Mouse (Mus musculus) kidney, postnatal 0 days (tissue): ENCODE results near the gene Prrt3. TPM values are rescaled to one million over a fixed set of nuclear protein-coding genes. Genes with fewer than 3 reads are reported as not detected.

Experiments
- ATAC-seq: fragments of 200-750 bp; cut with Nextera tagmentation; replicated peaks from 2 replicates; pipeline ENCODE4 v1.8.0; 2017; ENCODE audit warnings: low read depth, moderate number of reproducible peaks, moderate TSS enrichment, moderate library complexity; ENCODE audit not compliant: low FRiP score
- DNase-seq: peaks from one replicate; pipeline ENCODE4 v3.0.0-alpha.2; 2016; ENCODE audit warnings: low spot score
- H3K27ac ChIP-seq: fragments of 300-500 bp; sonication (generic); 2 replicates; pipeline ENCODE4 v1.5.1; 2014; ENCODE audit warnings: mild to moderate bottlenecking
- H3K27me3 ChIP-seq: fragments of 300-500 bp; sonication (generic); 2 replicates; pipeline ENCODE4 v1.6.1; 2014; ENCODE audit warnings: low read length, mixed read lengths; ENCODE audit not compliant: insufficient read depth
- H3K36me3 ChIP-seq: fragments of 300-500 bp; sonication (generic); 2 replicates; pipeline ENCODE4 v1.6.1; 2014; ENCODE audit warnings: low read length, mixed read lengths; ENCODE audit not compliant: insufficient read depth
- H3K4me1 ChIP-seq: fragments of 300-500 bp; sonication (generic); replicated peaks from 2 replicates; pipeline ENCODE4 v1.6.1; 2014; ENCODE audit warnings: antibody characterized with exemption, low read length, mixed read lengths; ENCODE audit not compliant: insufficient read depth
- H3K4me2 ChIP-seq: fragments of 300-500 bp; sonication (generic); 2 replicates; pipeline ENCODE4 v1.6.1; 2014; ENCODE audit warnings: mild to moderate bottlenecking, low read length, moderate library complexity, mixed read lengths
- H3K4me3 ChIP-seq: fragments of 300-500 bp; sonication (generic); replicated peaks from 2 replicates; pipeline ENCODE4 v1.5.1; 2014; ENCODE audit warnings: low read depth, low read length
- H3K9ac ChIP-seq: fragments of 300-500 bp; sonication (generic); 2 replicates; pipeline ENCODE4 v1.6.1; 2014; ENCODE audit warnings: low read depth, low read length
- H3K9me3 ChIP-seq: fragments of 300-500 bp; sonication (generic); replicated peaks from 2 replicates; pipeline ENCODE4 v1.6.1; 2016; ENCODE audit warnings: low read length, inconsistent platforms, mixed read lengths
- CTCF ChIP-seq: IDR thresholded peaks from 2 replicates; pipeline ENCODE4 v1.5.1; 2016; ENCODE audit warnings: antibody characterized with exemption, low read depth, mild to moderate bottlenecking, moderate library complexity
- WGBS: fragments of 180-500 bp; shearing (Covaris S2); extraction: QIAGEN DNeasy Blood & Tissue Kit; methylation state at CpG from one replicate; pipeline ENCODE4 v1.1.7; 2014; 5-methylcytosine and 5-hydroxymethylcytosine counted together
- polyA plus RNA-seq: library from polyadenylated mRNA; unstranded; fragments of >200 nt; fragmentation: Nextera tagmentation; extraction: Ambion mirVana; gene quantifications from 2 replicates; pipeline ENCODE4 v1.2.1, GENCODE M21; 2015

Gene Prrt3
- polyA plus RNA-seq, result 0.52 and 0.55 TPM in 2 replicates

DNA sequence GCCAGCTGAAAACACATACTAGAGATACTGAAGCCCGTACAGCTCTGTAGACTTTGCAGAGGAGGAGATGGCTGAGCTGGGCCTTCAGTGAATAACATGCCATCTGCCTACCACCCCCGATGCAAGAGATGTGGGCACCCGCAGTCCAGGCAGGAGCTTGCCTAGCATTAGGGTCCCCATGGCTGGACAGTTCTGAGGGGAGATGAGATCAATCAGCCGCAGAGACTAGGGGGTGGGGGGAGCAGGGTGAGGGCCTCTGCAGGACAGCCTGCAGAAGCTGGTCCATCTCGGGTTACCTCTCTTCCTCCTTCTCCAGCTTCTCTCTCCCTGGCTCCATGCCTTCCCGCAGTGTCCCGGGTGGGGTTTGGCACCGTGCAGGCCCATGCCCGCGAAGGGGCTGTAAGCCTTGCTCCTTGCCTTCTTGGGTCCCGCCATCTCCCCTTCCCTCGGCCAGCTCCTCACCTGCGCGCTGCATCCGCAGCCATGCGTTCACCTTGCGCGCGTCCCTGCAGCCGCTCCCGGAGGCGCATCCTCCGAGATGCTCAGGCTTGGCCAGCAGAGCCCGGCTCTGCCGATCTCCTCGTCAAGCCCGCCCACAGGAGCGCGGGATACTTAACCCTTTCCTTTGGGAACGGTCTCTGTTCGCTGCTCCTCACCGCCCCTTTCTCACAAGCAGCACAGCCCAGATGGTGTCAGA lies at the start of gene Prrt3:
Gene Prrt3, minus strand, starts transcription at position 544 of the 697 bp plus-strand sequence.
- Histone ChIP-seq H3K27ac (no peak within 1 kb of the TSS), H3K9ac (0 out of 2 replicates have a peak within 1 kb of the TSS, but pooled peaks have one; percentile 27)
- DNase-seq, result peak; percentile 49

DNA sequence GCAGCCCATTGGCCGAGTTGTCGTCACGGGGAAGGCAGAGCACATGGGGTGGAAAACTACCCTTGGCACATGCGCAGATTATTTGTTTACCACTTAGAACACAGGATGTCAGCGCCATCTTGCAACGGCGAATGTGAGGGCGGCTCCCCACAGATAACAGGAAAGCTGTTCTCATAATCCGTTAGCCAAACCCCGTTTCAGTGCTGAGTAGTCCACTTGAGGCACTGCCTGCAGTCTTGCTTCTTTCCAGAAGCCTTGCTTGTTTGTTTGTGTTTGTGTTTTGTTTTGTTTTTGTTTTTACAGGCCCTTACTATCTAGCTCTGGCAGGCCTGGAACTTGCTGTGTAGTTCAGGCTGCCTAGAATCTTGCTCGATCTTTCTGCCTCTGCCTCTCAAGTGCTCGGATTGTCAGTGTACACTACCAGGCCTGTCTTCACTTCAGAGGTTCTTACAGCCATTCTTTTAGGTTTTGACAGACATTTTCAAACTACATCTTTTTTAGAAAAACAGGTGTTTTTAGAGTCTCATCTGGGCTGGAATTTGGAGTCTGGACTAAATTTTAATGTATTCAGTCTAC lies 42.3 kb upstream of the Prrt3 start:
- H3K4me2 ChIP-seq, result no peak overlapping the region
- ATAC-seq (no peak), DNase-seq (no peak)
- no peak overlapping the region for H3K27ac ChIP-seq
- no peak overlapping the region for H3K9ac ChIP-seq
- no peak for TF ChIP-seq CTCF
- H3K36me3 ChIP-seq, result no peaks in the 10 kb centered on the region
- 95% methylated on average over 8 of the region's 12 CpGs for WGBS
- no peak overlapping the region for H3K4me3 ChIP-seq
- no peaks in the 10 kb centered on the region for H3K9me3 ChIP-seq
- H3K27me3 ChIP-seq, result no peaks in the 10 kb centered on the region
- H3K4me1 ChIP-seq, result no peaks in the 10 kb centered on the region

More for the DNA sequence above, at the start of gene Prrt3:
- Histone ChIP-seq H3K4me1 (no peaks in the 10 kb centered on the region), H3K4me2 (peak within 1 kb of the TSS; percentile 47), H3K4me3 (peak within 1 kb of the TSS; percentile 27), H3K27me3 (0 out of 2 replicates have a peak, but pooled peaks cover 3% of the 10 kb centered on the region), H3K9me3 (no peaks in the 10 kb centered on the region), H3K36me3 (no peaks in the 10 kb centered on the region)
- ATAC-seq, result peak; percentile 68; the same call in 1 of the 2 replicates
- no peak for TF ChIP-seq CTCF
- WGBS, result 1% methylated on average over 32 of the region's 32 CpGs

DNA sequence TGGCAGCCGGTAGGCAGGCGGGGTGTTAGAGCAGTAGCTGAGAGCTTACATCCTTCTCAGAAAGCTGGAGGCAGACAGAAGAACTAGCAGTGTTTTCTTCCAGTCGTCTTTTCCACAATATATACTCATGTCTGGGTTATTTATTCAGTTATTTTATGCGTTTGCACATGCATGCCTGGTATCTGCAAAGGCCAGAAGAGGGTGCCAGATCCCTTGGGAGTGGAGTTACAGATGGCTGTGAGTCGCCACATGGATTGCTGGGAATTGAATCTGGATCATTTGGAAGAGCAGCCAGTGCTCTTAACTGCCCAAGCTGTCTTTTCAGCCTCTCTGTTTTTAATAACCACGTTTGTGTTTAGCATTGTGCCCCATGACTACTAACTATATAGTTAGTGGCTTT lies 39.9 kb upstream of the Prrt3 start:
- Histone ChIP-seq H3K4me2 (no peak overlapping the region), H3K36me3 (peaks cover 4% of the 10 kb centered on the region; the same call in 1 of the 2 replicates), H3K4me1 (no peaks in the 10 kb centered on the region), H3K27me3 (no peaks in the 10 kb centered on the region), H3K4me3 (no peak overlapping the region), H3K9me3 (no peaks in the 10 kb centered on the region), H3K9ac (no peak overlapping the region), H3K27ac (no peak overlapping the region)
- ATAC-seq (no peak), DNase-seq (no peak)
- TF ChIP-seq CTCF, result peak; percentile 22; the same call in 1 of the 2 replicates
- WGBS, result 89% methylated on average over 6 of the region's 6 CpGs

DNA sequence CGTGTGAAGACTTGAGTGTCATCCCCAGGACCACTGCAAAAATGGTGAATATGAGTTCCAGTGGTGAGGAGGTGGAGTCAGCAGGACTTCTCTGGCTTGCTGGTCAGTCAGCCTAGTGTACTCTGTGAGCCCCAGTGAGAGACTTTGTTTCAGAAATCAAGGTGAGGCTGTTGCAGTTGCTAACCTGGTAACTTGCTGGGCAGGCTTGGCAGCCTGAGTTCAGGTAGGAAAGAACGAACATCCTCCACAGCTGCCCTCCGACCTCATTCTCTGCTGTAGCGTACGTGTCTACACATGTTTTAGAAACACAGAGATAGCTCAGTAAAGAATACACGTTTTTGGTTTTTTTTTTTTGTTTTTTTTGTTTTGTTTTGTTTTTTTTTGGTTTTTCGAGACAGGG lies 33.2 kb upstream of the Prrt3 start:
- no peaks in the 10 kb centered on the region for H3K27me3 ChIP-seq
- H3K9ac ChIP-seq, result no peak overlapping the region
- WGBS, result 88% methylated on average over 7 of the region's 7 CpGs
- no peak overlapping the region for H3K4me2 ChIP-seq
- no peak for TF ChIP-seq CTCF
- no peak overlapping the region for H3K4me3 ChIP-seq
- H3K36me3 ChIP-seq, result peaks cover 4% of the 10 kb centered on the region; the same call in 1 of the 2 replicates
- DNase-seq, result no peak
- peaks cover 3% of the 10 kb centered on the region; the same call in 1 of the 2 replicates for H3K4me1 ChIP-seq
- H3K27ac ChIP-seq, result no peak overlapping the region
- ATAC-seq, result no peak
- no peaks in the 10 kb centered on the region for H3K9me3 ChIP-seq

DNA sequence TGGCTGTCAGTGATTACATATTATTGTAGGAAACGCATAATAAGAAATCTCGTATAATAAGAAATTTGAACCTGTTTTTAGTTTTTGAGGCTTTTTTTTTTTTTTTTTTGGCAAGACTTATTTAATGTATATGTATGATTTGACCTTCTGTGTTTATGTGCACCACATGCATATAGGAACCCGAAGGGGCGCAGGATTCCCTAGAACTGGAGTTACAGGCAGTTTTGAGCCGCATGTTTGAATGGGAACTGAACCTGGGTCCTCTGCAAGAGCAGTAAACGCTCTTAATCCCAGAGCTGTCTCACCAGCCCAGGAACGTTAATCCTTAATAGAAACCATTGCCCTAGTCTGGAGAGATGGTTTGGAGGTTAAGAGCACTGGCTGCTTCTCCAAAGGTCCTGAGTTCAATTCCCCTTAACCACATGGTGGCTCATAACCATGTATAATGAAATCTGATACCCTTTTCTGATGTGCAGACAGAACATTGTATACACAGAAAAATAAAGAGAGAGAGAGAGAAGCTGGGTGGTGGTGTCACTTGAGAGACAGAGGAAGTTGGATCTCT lies 30.2 kb upstream of the Prrt3 start:
- H3K9me3 ChIP-seq, result no peaks in the 10 kb centered on the region
- DNase-seq (peak; percentile 3), ATAC-seq (no peak)
- no peaks in the 10 kb centered on the region for H3K36me3 ChIP-seq
- no peaks in the 10 kb centered on the region for H3K27me3 ChIP-seq
- no peak overlapping the region for H3K27ac ChIP-seq
- no peak for TF ChIP-seq CTCF
- peak overlapping the region; percentile 78 for H3K9ac ChIP-seq
- WGBS, result 3% methylated on average over 7 of the region's 7 CpGs
- H3K4me1 ChIP-seq, result peaks cover 3% of the 10 kb centered on the region; the same call in 1 of the 2 replicates
- peak overlapping the region; percentile 89 for H3K4me3 ChIP-seq
- H3K4me2 ChIP-seq, result peak overlapping the region; percentile 64
